Mouse (Mus musculus): ENCODE measurements around the gene Hdhd3.
A peak's percentile ranks its signal among the peaks of the same experiment; 100 is the strongest.

DNA sequence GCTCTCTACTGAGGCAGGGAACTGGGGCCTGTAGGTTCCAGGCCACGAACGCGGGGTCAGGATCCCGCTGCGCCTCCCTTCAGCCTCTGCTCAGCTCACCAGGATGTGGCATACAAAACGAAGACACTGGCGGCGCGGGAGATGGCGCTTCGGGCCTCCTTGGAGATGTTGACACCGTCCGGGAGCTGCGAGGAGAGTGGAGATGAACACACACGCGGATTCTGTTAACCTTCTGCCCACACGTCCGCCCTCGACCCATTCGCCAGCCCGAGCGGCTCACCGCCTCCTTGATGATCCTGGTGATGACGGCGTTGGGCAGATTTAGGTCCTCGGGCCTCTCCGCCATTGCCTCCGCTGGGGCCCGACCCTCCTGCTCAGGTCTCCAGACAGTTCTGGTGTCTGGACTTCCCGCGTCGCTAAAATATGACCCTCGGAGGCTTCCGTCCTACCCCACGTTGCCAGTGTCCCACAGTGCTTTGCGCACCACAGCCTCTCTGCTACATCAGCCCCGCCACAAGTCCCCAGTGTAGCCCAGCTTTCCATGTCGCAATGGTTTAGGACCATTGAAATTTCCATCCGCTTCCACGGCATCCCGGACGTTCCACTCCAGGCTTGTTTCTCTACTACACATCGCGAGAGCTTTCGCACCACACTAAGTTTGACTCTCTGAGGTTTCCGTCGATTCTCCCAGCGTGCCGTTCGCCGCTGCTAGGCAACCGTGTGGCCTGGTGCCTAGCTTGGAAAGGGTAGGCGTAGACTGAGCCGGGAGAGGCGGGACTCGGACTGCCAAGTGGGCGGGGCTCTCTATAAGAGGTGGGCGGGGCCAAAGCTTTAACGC is 21.6 kb upstream of the Hdhd3 start, which contains the start of the genes Pole3 and 4933430I17Rik:
- TF ChIP-seq EP300 (optimal IDR thresholded peaks at IDR 0.05) (peak; percentile 92), CTCF (IDR thresholded peaks at IDR 0.05; ENCODE audit: low read depth) (no peak)
